Mouse (Mus musculus) kidney, embryonic 16.5 days (tissue): ENCODE results near the gene Rxylt1. TPM values are rescaled to one million over a fixed set of nuclear protein-coding genes. Genes with fewer than 3 reads are reported as not detected.
A peak's percentile ranks its signal among the peaks of the same experiment; 100 is the strongest.

Experiments
- ATAC-seq: fragments of 200-750 bp; cut with Nextera tagmentation; 2 replicates; pipeline ENCODE4 v1.8.0; 2017; ENCODE audit warnings: moderate TSS enrichment; ENCODE audit not compliant: low FRiP score, low TSS enrichment
- H3K27ac ChIP-seq: fragments of 300-500 bp; sonication (generic); 2 replicates; pipeline ENCODE4 v1.5.1; 2014; ENCODE audit warnings: low read length
- H3K27me3 ChIP-seq: fragments of 300-500 bp; sonication (generic); 2 replicates; pipeline ENCODE4 v1.6.1; 2014; ENCODE audit warnings: low read length, control low read depth, mixed read lengths; ENCODE audit not compliant: insufficient read depth
- H3K36me3 ChIP-seq: fragments of 300-500 bp; sonication (generic); 2 replicates; pipeline ENCODE4 v1.6.1; 2014; ENCODE audit warnings: low read length, control low read depth, mixed read lengths; ENCODE audit not compliant: insufficient read depth
- H3K4me1 ChIP-seq: fragments of 300-500 bp; sonication (generic); 2 replicates; pipeline ENCODE4 v1.6.1; 2014; ENCODE audit warnings: low read length, control low read depth, mixed read lengths; ENCODE audit not compliant: insufficient read depth
- H3K4me2 ChIP-seq: fragments of 300-500 bp; sonication (generic); replicated peaks from 2 replicates; pipeline ENCODE4 v1.6.1; 2014; ENCODE audit warnings: low read depth, low read length
- H3K4me3 ChIP-seq: fragments of 300-500 bp; sonication (generic); 2 replicates; pipeline ENCODE4 v1.5.1; 2014; ENCODE audit warnings: mild to moderate bottlenecking, low read length
- H3K9ac ChIP-seq: fragments of 300-500 bp; sonication (generic); replicated peaks from 2 replicates; pipeline ENCODE4 v1.6.1; 2014; ENCODE audit warnings: low read length
- H3K9me3 ChIP-seq: fragments of 300-500 bp; sonication (generic); 2 replicates; pipeline ENCODE4 v1.6.1; 2016; ENCODE audit warnings: low read length, control low read depth
- WGBS: fragments of 180-500 bp; shearing (Covaris S2); extraction: QIAGEN DNeasy Blood & Tissue Kit; methylation state at CpG from one replicate; pipeline ENCODE4 v1.1.7; 2014; 5-methylcytosine and 5-hydroxymethylcytosine counted together
- polyA plus RNA-seq: library from polyadenylated mRNA; unstranded; fragments of >200 nt; fragmentation: Nextera tagmentation; extraction: Ambion mirVana; gene quantifications from 2 replicates; pipeline ENCODE4 v1.2.1, GENCODE M21; 2015

Rxylt1 gene
- polyA plus RNA-seq, result 51.5 and 53.3 TPM in 2 replicates

DNA sequence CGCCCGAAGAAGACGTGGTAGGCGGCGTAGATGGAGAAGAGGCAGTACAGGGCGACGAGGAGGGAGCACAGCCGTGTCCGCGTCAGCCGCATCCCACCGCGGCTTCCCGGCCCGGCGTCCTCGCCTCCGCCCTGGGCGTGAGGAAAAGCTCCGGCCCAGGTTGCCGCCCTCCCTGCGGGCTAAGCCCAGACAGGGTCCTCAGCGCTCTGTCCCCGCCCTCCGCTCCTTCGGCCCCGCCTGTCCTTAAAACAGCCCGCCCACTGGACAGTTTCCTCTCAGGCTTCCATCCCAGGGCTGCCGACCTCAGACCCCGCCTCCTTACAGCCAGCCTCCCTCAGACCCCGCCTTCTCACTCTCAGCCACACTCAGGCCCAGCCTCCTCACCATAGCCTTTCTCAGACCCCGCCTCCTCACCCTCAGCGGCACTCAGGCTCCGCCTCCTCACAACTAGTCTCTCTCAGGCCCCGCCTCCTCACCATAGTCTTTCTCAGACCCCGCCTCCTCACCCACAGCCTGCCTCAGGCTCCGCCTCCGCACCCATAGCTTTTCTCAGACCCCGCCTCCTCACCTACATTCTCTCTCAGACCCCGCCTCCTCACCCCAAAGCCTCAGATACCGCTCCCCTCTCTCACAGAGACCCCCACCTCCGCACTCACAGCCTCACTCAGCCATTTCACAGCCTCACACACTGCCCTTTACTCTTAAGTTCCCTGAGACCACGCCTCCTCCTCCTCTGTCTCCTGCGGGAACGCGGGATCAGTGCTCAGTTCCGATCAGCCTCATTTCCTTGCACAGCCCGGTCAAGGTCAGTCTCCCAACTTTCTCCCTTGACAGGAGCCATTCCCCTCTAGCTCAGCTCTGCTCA, at the start of gene Rxylt1:
TSS of gene Rxylt1 (minus strand) at position 392 of the 865 bp plus-strand sequence.
- Histone ChIP-seq H3K9ac (peak within 1 kb of the TSS; percentile 93), H3K4me1 (peaks cover 8% of the 10 kb centered on the region), H3K36me3 (0 out of 2 replicates have a peak, but pooled peaks cover 10% of the 10 kb centered on the region), H3K27me3 (no peaks in the 10 kb centered on the region), H3K4me2 (peak within 1 kb of the TSS; percentile 79), H3K27ac (peak within 1 kb of the TSS; percentile 95), H3K9me3 (no peaks in the 10 kb centered on the region), H3K4me3 (peak within 1 kb of the TSS; percentile 85)
- ATAC-seq, result peak; percentile 99
- WGBS, result under 1% methylated on average over 42 of the region's 48 CpGs

DNA sequence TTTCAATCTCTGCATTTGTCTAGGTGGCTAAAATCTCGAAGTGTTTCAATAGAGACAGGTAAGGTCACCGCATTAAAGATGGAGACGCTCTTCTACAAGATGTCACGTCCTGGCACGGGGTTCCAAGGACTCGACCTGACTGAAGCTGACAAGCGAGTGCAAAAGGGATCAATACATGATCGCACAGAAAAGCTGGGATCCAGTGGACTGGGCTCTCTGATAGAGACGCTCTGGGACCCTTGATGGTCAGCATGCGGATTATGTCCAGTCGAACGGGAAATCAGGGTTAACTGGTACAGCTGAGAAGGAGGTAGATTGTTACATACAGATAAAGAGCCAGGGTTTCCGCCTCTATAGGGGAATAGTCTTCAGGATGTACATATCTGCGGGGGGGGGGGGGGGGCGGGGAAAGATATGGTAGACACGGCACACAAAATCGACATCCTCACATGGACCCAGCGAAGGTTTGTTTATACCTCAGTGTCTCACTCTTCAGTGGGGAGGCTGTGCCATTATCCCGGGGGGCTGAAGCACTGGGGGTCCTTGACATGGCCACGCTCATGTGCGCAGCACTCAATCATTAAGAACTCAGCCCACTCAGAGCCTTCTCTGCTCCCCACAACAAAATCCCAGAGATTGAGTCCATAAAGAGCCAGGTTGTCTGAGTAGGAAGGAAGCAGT, 24.3 kb upstream of the Rxylt1 start:
- ATAC-seq, result no peak
- no peaks in the 10 kb centered on the region for H3K36me3 ChIP-seq
- WGBS, result 94% methylated on average over 20 of the region's 21 CpGs

DNA sequence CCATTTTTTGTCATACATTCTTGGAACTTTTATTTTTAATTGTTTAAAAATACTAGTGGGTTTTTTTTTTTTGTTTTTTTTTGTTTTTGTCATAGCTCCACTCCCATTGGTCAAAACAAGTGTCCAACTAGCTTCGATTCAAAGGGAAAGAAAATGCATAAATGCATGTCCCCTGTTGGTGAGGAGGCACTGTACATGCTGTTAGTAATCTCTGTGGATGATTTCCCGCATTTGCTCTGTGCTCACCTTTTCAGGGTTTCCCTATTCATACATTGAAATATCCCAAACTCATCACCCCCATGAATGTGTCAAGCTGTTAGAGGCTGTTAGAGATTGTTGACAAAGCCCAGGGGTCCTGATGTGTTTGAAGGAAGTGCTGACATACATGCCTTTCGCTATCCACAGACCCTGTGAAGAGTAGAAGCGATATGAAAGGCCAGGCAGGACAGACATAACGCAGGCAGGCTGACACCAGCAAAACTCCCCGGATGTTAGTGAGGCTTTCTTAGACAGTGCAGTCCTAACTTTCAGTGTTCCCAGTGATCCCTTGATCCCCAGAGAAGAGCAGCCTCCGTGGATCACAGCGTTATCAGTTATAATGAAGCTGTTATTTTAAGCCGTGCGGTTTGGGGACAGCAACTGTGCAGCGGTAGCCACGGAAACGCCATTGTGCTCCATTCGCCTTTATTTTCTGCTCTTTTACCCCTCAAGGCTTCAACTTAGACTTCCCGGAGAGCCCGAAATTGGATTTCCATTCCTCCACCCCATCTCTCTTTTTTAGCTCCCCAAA, 23.5 kb upstream of the Rxylt1 start:
- Histone ChIP-seq H3K27ac (no peak overlapping the region), H3K9ac (no peak overlapping the region), H3K4me2 (no peak overlapping the region), H3K9me3 (0 out of 2 replicates have a peak, but pooled peaks cover 3% of the 10 kb centered on the region), H3K27me3 (no peaks in the 10 kb centered on the region), H3K36me3 (no peaks in the 10 kb centered on the region), H3K4me3 (no peak overlapping the region), H3K4me1 (no peaks in the 10 kb centered on the region)
- ATAC-seq, result no peak
- 79% methylated on average over 16 of the region's 16 CpGs for WGBS

More for the DNA sequence above, 24.3 kb upstream of the Rxylt1 start:
- Histone ChIP-seq H3K27me3 (no peaks in the 10 kb centered on the region), H3K9ac (no peak overlapping the region), H3K4me1 (no peaks in the 10 kb centered on the region), H3K4me2 (no peak overlapping the region), H3K9me3 (0 out of 2 replicates have a peak, but pooled peaks cover 3% of the 10 kb centered on the region), H3K27ac (no peak overlapping the region), H3K4me3 (no peak overlapping the region)

DNA sequence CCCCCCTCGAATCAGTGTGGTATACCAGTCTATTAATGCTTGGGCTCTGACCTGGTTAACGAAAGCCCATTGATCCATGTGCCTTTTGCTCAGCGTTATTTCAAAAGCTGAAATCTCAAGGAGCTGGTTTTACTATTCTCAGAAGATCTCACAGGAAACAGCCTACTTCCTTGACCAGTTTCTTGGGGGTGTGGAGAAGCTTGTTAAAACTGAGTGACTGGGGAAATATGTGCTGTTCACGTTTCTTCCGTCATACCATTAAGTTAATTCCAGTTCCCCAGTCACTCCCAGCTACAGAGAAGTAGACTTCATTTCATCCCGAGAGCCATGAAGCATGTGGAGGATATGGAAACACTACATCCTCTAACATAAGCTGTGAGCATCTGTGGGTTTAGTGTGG, 22.3 kb upstream of the Rxylt1 start:
- no peak for ATAC-seq
- WGBS, result 68% methylated on average over 6 of the region's 6 CpGs
- H3K4me1 ChIP-seq, result no peaks in the 10 kb centered on the region
- H3K4me3 ChIP-seq, result no peak overlapping the region
- 0 out of 2 replicates have a peak, but pooled peaks cover 3% of the 10 kb centered on the region for H3K9me3 ChIP-seq
- no peak overlapping the region for H3K9ac ChIP-seq
- no peaks in the 10 kb centered on the region for H3K27me3 ChIP-seq
- no peaks in the 10 kb centered on the region for H3K36me3 ChIP-seq
- no peak overlapping the region for H3K27ac ChIP-seq
- no peak overlapping the region for H3K4me2 ChIP-seq

DNA sequence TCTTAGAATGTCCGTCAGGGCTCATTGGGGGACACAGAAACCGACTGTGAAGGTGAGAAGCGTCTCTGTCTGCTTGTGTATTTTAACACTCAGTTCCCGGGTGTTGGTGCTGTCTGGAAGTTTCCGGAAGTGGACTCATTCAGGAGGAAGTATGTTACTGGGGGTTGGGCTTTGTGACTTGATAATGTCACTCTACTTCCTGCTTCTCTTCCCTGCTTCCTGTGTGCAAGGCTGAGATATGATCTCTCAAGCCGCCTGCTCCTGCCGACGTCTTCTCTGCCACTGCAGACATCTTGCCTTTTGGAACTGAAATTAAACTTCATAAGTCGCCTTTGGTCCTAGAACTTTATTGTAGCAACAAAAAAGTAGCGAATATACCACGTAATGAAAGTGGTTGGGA, 19.5 kb upstream of the Rxylt1 start:
- Histone ChIP-seq H3K4me2 (no peak overlapping the region), H3K36me3 (no peaks in the 10 kb centered on the region), H3K4me3 (no peak overlapping the region), H3K4me1 (no peaks in the 10 kb centered on the region), H3K9ac (no peak overlapping the region), H3K27me3 (no peaks in the 10 kb centered on the region), H3K9me3 (no peaks in the 10 kb centered on the region), H3K27ac (no peak overlapping the region)
- WGBS, result 73% methylated on average over 11 of the region's 11 CpGs
- no peak for ATAC-seq

DNA sequence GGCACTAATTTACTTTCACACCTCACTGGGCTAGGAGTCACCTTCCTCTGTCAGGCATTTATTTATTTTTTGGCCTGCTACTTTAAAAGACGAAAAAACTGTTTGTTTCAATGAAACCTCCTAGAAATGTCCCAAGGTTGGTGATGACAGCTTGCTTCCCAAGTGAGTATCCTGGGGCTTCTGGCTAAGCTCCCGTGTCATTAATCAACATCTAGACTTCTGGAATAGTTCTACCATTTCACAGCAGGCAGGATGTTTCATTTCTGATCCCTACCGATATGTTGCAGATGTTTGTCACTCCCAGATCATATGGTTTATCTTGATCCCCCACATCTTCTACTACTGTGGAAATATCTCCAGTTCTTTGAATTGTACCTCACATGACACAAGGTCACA, 9.5 kb upstream of the Rxylt1 start:
- no peaks in the 10 kb centered on the region for H3K36me3 ChIP-seq
- no peaks in the 10 kb centered on the region; the same call in 1 of the 2 replicates for H3K4me1 ChIP-seq
- H3K27me3 ChIP-seq, result no peaks in the 10 kb centered on the region
- 31% methylated on average over 3 of the region's 3 CpGs for WGBS
- no peaks in the 10 kb centered on the region for H3K9me3 ChIP-seq
- H3K4me2 ChIP-seq, result no peak overlapping the region
- H3K4me3 ChIP-seq, result no peak overlapping the region
- H3K9ac ChIP-seq, result no peak overlapping the region
- no peak overlapping the region for H3K27ac ChIP-seq
- no peak for ATAC-seq

DNA sequence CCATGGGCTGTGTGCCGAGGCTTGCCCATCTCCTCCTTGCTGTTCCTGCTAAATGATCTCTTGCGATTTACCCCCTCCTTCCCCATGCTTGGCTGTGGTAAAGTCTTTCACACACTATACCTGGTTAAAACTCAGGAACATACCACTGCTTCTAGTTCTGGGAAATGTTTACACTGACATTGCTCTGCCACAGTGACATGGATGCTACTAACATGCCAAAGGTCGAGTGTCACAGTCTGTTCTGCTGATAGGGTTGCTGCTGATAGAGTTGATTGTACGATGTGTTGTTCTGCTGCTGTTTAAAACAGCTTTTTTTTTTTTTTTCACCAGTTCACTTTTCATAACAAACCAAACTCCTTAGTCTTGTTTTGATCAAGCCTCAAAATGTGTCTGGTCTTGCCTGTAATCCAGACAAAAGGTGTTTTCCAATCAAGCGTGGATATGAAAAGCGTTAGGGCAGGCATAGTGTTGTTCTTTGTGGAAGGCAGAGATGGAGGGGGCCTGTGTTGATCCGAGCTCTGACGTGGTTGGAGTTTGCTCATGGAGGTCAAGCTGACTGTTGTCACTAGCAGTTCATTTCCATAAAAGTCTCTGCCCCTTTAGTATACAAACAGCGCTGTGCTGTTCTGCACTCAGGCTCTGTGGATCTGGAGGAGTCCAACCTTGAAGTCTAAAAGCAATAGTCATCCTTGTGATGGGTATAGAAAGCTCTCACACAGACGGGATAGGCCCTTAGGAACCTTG, 8.9 kb upstream of the Rxylt1 start:
- Histone ChIP-seq H3K36me3 (no peaks in the 10 kb centered on the region), H3K27me3 (no peaks in the 10 kb centered on the region), H3K4me1 (no peaks in the 10 kb centered on the region; the same call in 1 of the 2 replicates), H3K9ac (no peak overlapping the region), H3K27ac (no peak overlapping the region), H3K4me2 (no peak overlapping the region), H3K4me3 (no peak overlapping the region), H3K9me3 (no peaks in the 10 kb centered on the region)
- 55% methylated on average over 10 of the region's 10 CpGs for WGBS
- no peak for ATAC-seq

DNA sequence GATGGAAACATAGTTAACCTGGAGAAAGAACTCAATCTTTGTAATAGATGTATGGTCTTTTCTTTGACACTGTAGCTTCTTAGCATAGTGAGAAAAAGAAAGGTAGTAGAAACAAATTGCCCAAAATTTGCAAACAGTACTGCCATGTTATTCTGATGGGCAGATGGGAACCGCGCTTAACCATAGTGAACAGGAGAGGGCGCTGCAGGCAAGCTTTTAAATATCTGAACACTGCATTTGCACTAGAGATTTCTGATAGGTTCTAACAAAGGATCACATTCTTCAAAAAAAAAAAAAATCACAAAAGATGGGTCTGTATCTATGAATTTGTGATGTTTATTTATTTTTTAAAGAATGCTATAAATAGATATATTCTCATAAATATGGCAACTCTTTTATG, 8.2 kb upstream of the Rxylt1 start:
- H3K4me1 ChIP-seq, result no peaks in the 10 kb centered on the region; the same call in 1 of the 2 replicates
- no peaks in the 10 kb centered on the region for H3K27me3 ChIP-seq
- H3K4me2 ChIP-seq, result no peak overlapping the region
- H3K9ac ChIP-seq, result no peak overlapping the region
- 4% methylated on average over 3 of the region's 3 CpGs for WGBS
- no peak; the same call in 1 of the 2 replicates for ATAC-seq
- no peaks in the 10 kb centered on the region for H3K9me3 ChIP-seq
- H3K36me3 ChIP-seq, result no peaks in the 10 kb centered on the region
- no peak overlapping the region for H3K4me3 ChIP-seq
- H3K27ac ChIP-seq, result no peak overlapping the region

DNA sequence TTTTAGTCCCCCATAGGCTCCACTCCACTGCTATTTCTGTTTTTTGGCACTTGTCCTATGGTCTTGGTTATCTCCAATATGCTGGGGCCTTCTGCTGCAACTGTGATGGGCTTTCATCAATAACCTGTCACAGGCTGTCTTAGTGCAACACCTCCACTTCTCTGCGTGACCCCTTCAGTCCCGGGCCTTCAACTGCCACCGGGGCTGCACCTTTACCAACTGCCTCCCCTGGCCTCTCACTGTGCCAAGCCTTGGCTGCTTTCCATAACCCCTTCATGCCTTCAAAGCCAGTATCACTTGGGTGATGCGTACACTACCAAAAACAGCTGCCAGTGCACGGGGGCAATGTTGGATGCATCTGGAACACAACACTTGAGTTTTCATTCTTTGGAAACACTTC, 5.5 kb upstream of the Rxylt1 start:
- Histone ChIP-seq H3K4me2 (no peak overlapping the region), H3K36me3 (no peaks in the 10 kb centered on the region), H3K27ac (no peak overlapping the region), H3K9ac (no peak overlapping the region), H3K4me1 (no peaks in the 10 kb centered on the region; the same call in 1 of the 2 replicates), H3K27me3 (no peaks in the 10 kb centered on the region), H3K4me3 (no peak overlapping the region), H3K9me3 (no peaks in the 10 kb centered on the region)
- 74% methylated on average over 5 of the region's 5 CpGs for whole genome bisulfite sequencing
- no peak for ATAC-seq
